Comparison of ENCODE assay signal across 21 mouse cellular contexts in genomic region chrX:63770288-63770687, GRCm38 (mm10).
DNase-seq lines count a peak whose midpoint lies in the region; ATAC-seq and TF ChIP-seq lines count a peak whose summit lies in the region.
"Had no signal": no experiment of that assay in that cellular context is flagged by ENCODE, and none has a peak within 500 bp of the region (broad histone marks: within the 10 kb centered on the region; RNA-seq: fewer than 3 reads in every experiment).

No protein-coding gene starts in this region.

- no peak overlapping the region for H3K27ac ChIP-seq in intestine, embryonic 15.5 days
- no peak overlapping the region for H3K27ac ChIP-seq in intestine, embryonic 16.5 days (ENCODE audit: low read length)
- H3K27ac ChIP-seq in intestine, postnatal 0 days (ENCODE audit: low read depth, low read length) = no peak overlapping the region
- H3K27ac ChIP-seq in forebrain, embryonic 12.5 days = no peak overlapping the region

- DNase-seq in left cerebral cortex, postnatal 14 days (ENCODE audit: low spot score in 2 of 2) = no peak
- DNase-seq in gastrocnemius, postnatal 25 days = no peak
- DNase-seq: adrenal gland, adult 2 months; adrenal gland, adult 8-10 months; adrenal gland, postnatal 10 days; adrenal gland, postnatal 14 days; adrenal gland, postnatal 25 days; adrenal gland, postnatal 36 days; B cell, adult 2 months; cerebellum, adult 11 months; cerebellum, adult 11-12 months; cerebellum, adult 18-20 months had no signal

- intact Hi-C loops in left cerebral cortex, postnatal 14 days (cut with DNase I) = no loop called here

- H3K4me2 ChIP-seq in intestine, embryonic 15.5 days (replicated peaks) = no peak overlapping the region
- H3K4me2 ChIP-seq in intestine, embryonic 16.5 days (ENCODE audit: low read depth, low read length) = no peak overlapping the region
- no peak overlapping the region for H3K4me2 ChIP-seq in intestine, postnatal 0 days (replicated peaks; ENCODE audit: low read depth)
- H3K4me2 ChIP-seq in forebrain, embryonic 12.5 days = no peak overlapping the region

- no peaks in the 10 kb centered on the region for H3K27me3 ChIP-seq in intestine, embryonic 15.5 days (replicated peaks)
- H3K27me3 ChIP-seq in intestine, embryonic 16.5 days (replicated peaks; ENCODE audit: control insufficient read depth, insufficient read depth, low read length) = no peaks in the 10 kb centered on the region
- H3K27me3 ChIP-seq in intestine, postnatal 0 days (replicated peaks; ENCODE audit: control insufficient read depth, insufficient read depth, low read length) = no peaks in the 10 kb centered on the region
- no peaks in the 10 kb centered on the region for H3K27me3 ChIP-seq in forebrain, embryonic 12.5 days
- H3K27me3 ChIP-seq: CH12.LX had no signal

- peak; percentile 43; the same call in 1 of the 2 replicates for ATAC-seq in intestine, embryonic 15.5 days
- peak; percentile 79 for ATAC-seq in intestine, embryonic 16.5 days
- peak; percentile 70 for ATAC-seq in intestine, postnatal 0 days
- no peak for ATAC-seq in forebrain, embryonic 12.5 days (ENCODE audit: low FRiP score)
- ATAC-seq: activated CD4-positive, CD25-positive, alpha-beta regulatory T cell, adult 4 months; CD4-positive, CD25-positive, alpha-beta regulatory T cell, adult 4 months; Patski had no signal

- H3K9me3 ChIP-seq in intestine, embryonic 15.5 days = no peaks in the 10 kb centered on the region
- H3K9me3 ChIP-seq in intestine, embryonic 16.5 days (ENCODE audit: control insufficient read depth, low read length) = no peaks in the 10 kb centered on the region
- H3K9me3 ChIP-seq in intestine, postnatal 0 days (ENCODE audit: control insufficient read depth) = no peaks in the 10 kb centered on the region
- H3K9me3 ChIP-seq in forebrain, embryonic 12.5 days = no peaks in the 10 kb centered on the region
- H3K9me3 ChIP-seq: G1E had no signal

- WGBS in intestine, embryonic 15.5 days = 70% methylated on average over 1 of the region's 1 CpGs
- 80% methylated on average over 1 of the region's 1 CpGs for WGBS in intestine, embryonic 16.5 days
- 61% methylated on average over 1 of the region's 1 CpGs for WGBS in intestine, postnatal 0 days
- WGBS in forebrain, embryonic 12.5 days = 83% methylated on average over 1 of the region's 1 CpGs

- no peak for TF ChIP-seq CTCF in intestine, postnatal 0 days (IDR thresholded peaks at IDR 0.05; ENCODE audit: low read depth)

- no peaks in the 10 kb centered on the region for H3K4me1 ChIP-seq in intestine, embryonic 15.5 days (replicated peaks)
- no peaks in the 10 kb centered on the region for H3K4me1 ChIP-seq in intestine, embryonic 16.5 days (ENCODE audit: control insufficient read depth, insufficient read depth, low read length)
- H3K4me1 ChIP-seq in intestine, postnatal 0 days (replicated peaks; ENCODE audit: control insufficient read depth, insufficient read depth, low read length) = no peaks in the 10 kb centered on the region
- no peaks in the 10 kb centered on the region for H3K4me1 ChIP-seq in forebrain, embryonic 12.5 days

- H3K4me3 ChIP-seq in intestine, embryonic 15.5 days (replicated peaks) = no peak overlapping the region
- no peak overlapping the region for H3K4me3 ChIP-seq in intestine, embryonic 16.5 days (ENCODE audit: low read length)
- H3K4me3 ChIP-seq in intestine, postnatal 0 days (ENCODE audit: low read depth, low read length) = no peak overlapping the region
- no peak overlapping the region for H3K4me3 ChIP-seq in forebrain, embryonic 12.5 days (replicated peaks)

- H3K9ac ChIP-seq in intestine, embryonic 15.5 days = no peak overlapping the region
- no peak overlapping the region for H3K9ac ChIP-seq in intestine, embryonic 16.5 days (ENCODE audit: low read depth, low read length)
- H3K9ac ChIP-seq in intestine, postnatal 0 days (ENCODE audit: low read depth, low read length) = no peak overlapping the region
- no peak overlapping the region for H3K9ac ChIP-seq in forebrain, embryonic 12.5 days

- no peaks in the 10 kb centered on the region for H3K36me3 ChIP-seq in intestine, embryonic 15.5 days
- H3K36me3 ChIP-seq in intestine, embryonic 16.5 days (ENCODE audit: control insufficient read depth, insufficient read depth, low read length) = no peaks in the 10 kb centered on the region
- no peaks in the 10 kb centered on the region for H3K36me3 ChIP-seq in intestine, postnatal 0 days (ENCODE audit: control insufficient read depth, insufficient read depth)
- H3K36me3 ChIP-seq in forebrain, embryonic 12.5 days (replicated peaks) = no peaks in the 10 kb centered on the region
- H3K36me3 ChIP-seq: G1E had no signal
